8 mouse cellular contexts compared by ENCODE assay signal in the genomic region with DNA sequence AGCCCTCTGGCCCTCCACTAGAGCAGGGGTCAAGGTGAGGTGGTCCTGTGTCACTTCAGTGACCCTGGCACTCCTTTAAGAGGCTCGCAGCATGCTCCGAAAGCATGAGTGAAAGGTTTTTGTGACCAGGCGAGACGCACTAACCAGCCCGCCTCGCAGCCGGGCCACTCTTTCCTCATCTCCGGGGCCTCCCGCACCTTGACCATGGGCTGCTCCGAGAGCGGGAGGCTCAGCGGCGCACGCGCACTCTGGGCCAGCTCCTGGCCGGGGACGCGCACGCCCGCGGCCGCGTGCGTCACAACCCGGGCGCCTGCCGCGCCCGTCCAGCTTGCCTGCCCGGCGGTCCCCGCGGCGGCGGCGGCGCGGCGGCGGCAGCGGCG. TPM values are rescaled to one million over a fixed set of nuclear protein-coding genes. Genes with fewer than 3 reads are reported as not detected.
A peak's percentile ranks its signal among the peaks of the same experiment; 100 is the strongest.
DNase-seq lines count a peak whose midpoint lies in the region; ATAC-seq lines count a peak whose summit lies in the region.

No protein-coding gene starts in this region.

- H3K4me3 ChIP-seq in hindbrain, embryonic 14.5 days (replicated peaks; ENCODE audit: low read length): peak overlapping the region; percentile 90

- DNase-seq in NIH3T3 (ENCODE audit: low read depth): peak; percentile 95
- DNase-seq in cerebellum, postnatal 25 days: peak; percentile 96 to 97
- DNase-seq in frontal cortex, postnatal 25 days (ENCODE audit: low spot score in 2 of 2): peak; percentile 71 to 73
- DNase-seq in hindbrain, embryonic 14.5 days (ENCODE audit: low spot score): peak; percentile 88
- DNase-seq in left cerebral cortex, adult 11 months (ENCODE audit: low spot score): peak; percentile 80
- DNase-seq in lung, postnatal 36 days: peak; percentile 91
- peak; percentile 91 for DNase-seq in retina, embryonic 14.5 days (ENCODE audit: low spot score)
- DNase-seq in thymus, postnatal 36 days: peak; percentile 54 to 64

- peak overlapping the region; percentile 74 for H3K4me2 ChIP-seq in hindbrain, embryonic 14.5 days (replicated peaks)

- no peaks in the 10 kb centered on the region for H3K36me3 ChIP-seq in hindbrain, embryonic 14.5 days (replicated peaks; ENCODE audit: control insufficient read depth, insufficient read depth)

- H3K9me3 ChIP-seq in hindbrain, embryonic 14.5 days (ENCODE audit: control insufficient read depth, low read length): no peaks in the 10 kb centered on the region

- H3K4me1 ChIP-seq in hindbrain, embryonic 14.5 days (replicated peaks; ENCODE audit: control insufficient read depth, insufficient read depth, low read length): peaks cover 32% of the 10 kb centered on the region

- peak; percentile 83 for ATAC-seq in hindbrain, embryonic 14.5 days (ENCODE audit: low FRiP score)

- H3K9ac ChIP-seq in hindbrain, embryonic 14.5 days: peak overlapping the region; percentile 88

- H3K27me3 ChIP-seq in hindbrain, embryonic 14.5 days (ENCODE audit: control insufficient read depth, insufficient read depth, low read length): no peaks in the 10 kb centered on the region

- WGBS in hindbrain, embryonic 14.5 days: 1% methylated on average over 40 of the region's 42 CpGs

- H3K27ac ChIP-seq in hindbrain, embryonic 14.5 days: peak overlapping the region; percentile 90

RNA-seq across cellular contexts. Expression of a gene that starts 2.7 kb away (rescaled TPM):
- 70.8 and 82.7 TPM in 2 replicates for polyA plus RNA-seq in hindbrain, embryonic 14.5 days (2014; fragmentation: Nextera tagmentation; extraction: Ambion mirVana)

RNA-seq across cellular contexts. Expression of a gene that starts 29.9 kb away (rescaled TPM):
- polyA plus RNA-seq in hindbrain, embryonic 14.5 days (2014; fragmentation: Nextera tagmentation; extraction: Ambion mirVana): 25.6 and 31.4 TPM in 2 replicates

RNA-seq across cellular contexts. Expression of a gene that starts 42.6 kb away (rescaled TPM):
- polyA plus RNA-seq in hindbrain, embryonic 14.5 days (2014; fragmentation: Nextera tagmentation; extraction: Ambion mirVana): 37.7 and 44.0 TPM in 2 replicates

Comparison
In these comparisons a context has a peak if more than half of its experiments do, and no peak if none do; other contexts are left out.
1. Peak in every context shown above with its lines: DNase-seq, ATAC-seq, H3K4me3 ChIP-seq and H3K27ac ChIP-seq.